Mouse (Mus musculus): Measurements from ENCODE around the gene Arid4a.
"Not testable (repeated sequence)": the region's sequence is repeated elsewhere in the genome, so short reads cannot be mapped to it uniquely, and the experiment has no call there.

Gene Arid4a

GRCm38 (mm10) chr12:71053031-71053430, 37.2 kb downstream of the Arid4a start:
- DNase-seq (ENCODE audit: low read depth, low spot score) = no peak

GRCm38 (mm10) chr12:71053486-71053885, 37.7 kb downstream of the Arid4a start:
- no peak for DNase-seq (ENCODE audit: low read depth, low spot score)

- no peak for DNase-seq (ENCODE audit: low read depth, low spot score)
Observed at GRCm38 (mm10) chr12:71055537-71055936, 39.7 kb downstream of the Arid4a start.

GRCm38 (mm10) chr12:71059741-71060140, 44.0 kb downstream of the Arid4a start:
- DNase-seq (ENCODE audit: low read depth, low spot score) = no peak

GRCm38 (mm10) chr12:71069846-71070245, 54.1 kb downstream of the Arid4a start:
- no peak for DNase-seq (ENCODE audit: low read depth, low spot score)

- no peak for DNase-seq (ENCODE audit: low read depth, low spot score)
Observed at GRCm38 (mm10) chr12:71072048-71072447, 56.3 kb downstream of the Arid4a start.

GRCm38 (mm10) chr12:71073113-71073730, 57.4 kb downstream of the Arid4a start:
- peak; percentile 53 for DNase-seq (ENCODE audit: low read depth, low spot score)

- DNase-seq (ENCODE audit: low read depth, low spot score) = no peak
Observed at GRCm38 (mm10) chr12:71086331-71086730, 70.5 kb downstream of the Arid4a start.

- not testable (repeated sequence) for DNase-seq (ENCODE audit: low read depth, low spot score)
Observed at GRCm38 (mm10) chr12:71104275-71104674, 88.5 kb downstream of the Arid4a start.

- DNase-seq (ENCODE audit: low read depth, low spot score) = no peak
Observed at GRCm38 (mm10) chr12:71107216-71107771, 91.5 kb downstream of the Arid4a start.

GRCm38 (mm10) chr12:71111331-71111730, 95.5 kb downstream of the Arid4a start, which contains the start of gene Tomm20l:
Tomm20l (plus strand) TSS chr12:71111428.
- peak; percentile 11 for DNase-seq (ENCODE audit: low read depth, low spot score)

- DNase-seq (ENCODE audit: low read depth, low spot score) = no peak
Observed at GRCm38 (mm10) chr12:71113074-71113473, 97.3 kb downstream of the Arid4a start.

- DNase-seq (ENCODE audit: low read depth, low spot score) = peak; percentile 84
Observed at GRCm38 (mm10) chr12:71113675-71114288, 98.0 kb downstream of the Arid4a start.

- DNase-seq (ENCODE audit: low read depth, low spot score) = no peak
Observed at GRCm38 (mm10) chr12:71116411-71116810, 100.6 kb downstream of the Arid4a start.

GRCm38 (mm10) chr12:71122731-71123130, 106.9 kb downstream of the Arid4a start:
- no peak for DNase-seq (ENCODE audit: low read depth, low spot score)

- DNase-seq (ENCODE audit: low read depth, low spot score) = no peak
Observed at GRCm38 (mm10) chr12:71123286-71123685, 107.5 kb downstream of the Arid4a start.

GRCm38 (mm10) chr12:71135581-71135980, 119.8 kb downstream of the Arid4a start:
- DNase-seq (ENCODE audit: low read depth, low spot score) = no peak

- peak; percentile 84 for DNase-seq (ENCODE audit: low read depth, low spot score)
Observed at GRCm38 (mm10) chr12:71136130-71136973, 120.6 kb downstream of the Arid4a start, which contains the start of the genes Timm9 and 2700049A03Rik. Timm9 (minus strand) TSS chr12:71136684. 2700049A03Rik (plus strand) TSS chr12:71136848.

GRCm38 (mm10) chr12:71136974-71137491, 121.2 kb downstream of the Arid4a start:
- peak; percentile 96 for DNase-seq (ENCODE audit: low read depth, low spot score)

- no peak for DNase-seq (ENCODE audit: low read depth, low spot score)
Observed at GRCm38 (mm10) chr12:71137686-71138085, 121.9 kb downstream of the Arid4a start.

- DNase-seq (ENCODE audit: low read depth, low spot score) = peak; percentile 22
Observed at GRCm38 (mm10) chr12:71139258-71139828, 123.6 kb downstream of the Arid4a start.

Measured in CD4-positive, CD25-positive, alpha-beta regulatory T cell, adult 2 months (primary cell).